Mouse (Mus musculus) thymus, adult 2 months (tissue): ENCODE results near the gene Olfr541.

Source experiments
- CTCF ChIP-seq: fragments of 200-500 bp; IDR thresholded peaks from 2 replicates; pipeline ENCODE4 v1.5.1; 2012; ENCODE audit warnings: mild to moderate bottlenecking, control low read depth, low read length, moderate library complexity, borderline replicate concordance; ENCODE audit not compliant: control insufficient read depth, poor library complexity, insufficient read depth; ENCODE audit errors: extremely low read depth
- POLR2A ChIP-seq: fragments of 200-500 bp; IDR thresholded peaks from 2 replicates; pipeline ENCODE4 v1.6.1; 2012; ENCODE audit warnings: mild to moderate bottlenecking, low read length, control low read depth, moderate library complexity; ENCODE audit not compliant: control insufficient read depth, poor library complexity, insufficient read depth; ENCODE audit errors: extremely low read depth

GRCm38 (mm10) chr7:140659630-140660029 is 37.4 kb upstream of the Olfr541 start, which contains the start of gene Olfr539:
- no peak for TF ChIP-seq POLR2A
- no peak for TF ChIP-seq CTCF
